Mouse (Mus musculus) kidney, adult 2 months (tissue): ENCODE measurements around the gene Gm47289. TPM values are rescaled to one million over a fixed set of nuclear protein-coding genes. Genes with fewer than 3 reads are reported as not detected.
A peak's percentile ranks its signal among the peaks of the same experiment; 100 is the strongest.

Experiments
- DNase-seq: peaks from one replicate; pipeline ENCODE4 v3.0.0; 2021
- H3K27ac ChIP-seq: fragments of 200-500 bp; 2 replicates; pipeline ENCODE4 v1.5.1; 2012; ENCODE audit warnings: low read depth, low read length, control low read depth, inconsistent platforms; ENCODE audit not compliant: insufficient read depth
- H3K27me3 ChIP-seq: fragments of 200-500 bp; replicated peaks from 2 replicates; pipeline ENCODE4 v1.6.1; 2012; ENCODE audit warnings: mild to moderate bottlenecking, moderate library complexity, low read length, inconsistent platforms; ENCODE audit not compliant: control insufficient read depth, insufficient read depth
- H3K36me3 ChIP-seq: fragments of 200-500 bp; 2 replicates; pipeline ENCODE4 v1.6.1; 2012; ENCODE audit warnings: mild to moderate bottlenecking, moderate library complexity, low read length, inconsistent platforms; ENCODE audit not compliant: control insufficient read depth, insufficient read depth
- H3K4me1 ChIP-seq: fragments of 200-500 bp; 2 replicates; pipeline ENCODE4 v1.6.1; 2011; ENCODE audit warnings: low read length; ENCODE audit not compliant: control insufficient read depth, insufficient read depth
- H3K4me3 ChIP-seq: fragments of 200-500 bp; 2 replicates; pipeline ENCODE4 v1.5.1; 2011; ENCODE audit warnings: mild to moderate bottlenecking, low read depth, low read length, control low read depth; ENCODE audit not compliant: insufficient read depth
- CTCF ChIP-seq: fragments of 200-500 bp; conservative IDR thresholded peaks from 2 replicates; pipeline ENCODE4 v1.5.1; 2011; ENCODE audit warnings: low read depth, mild to moderate bottlenecking, control low read depth, low read length, moderate library complexity, mixed read lengths; ENCODE audit not compliant: insufficient read depth, insufficient read length
- POLR2A ChIP-seq: fragments of 200-500 bp; IDR thresholded peaks from one replicate; pipeline ENCODE4 v1.6.1; 2011; ENCODE audit warnings: low read depth, low read length, control low read depth
- WGBS: fragments of 180-500 bp; shearing (Covaris S2); methylation state at CpG from one replicate; pipeline ENCODE4 v1.1.7; 2018; 5-methylcytosine and 5-hydroxymethylcytosine counted together
- polyA plus RNA-seq: library from polyadenylated mRNA; depleted of rRNA; stranded (reverse); fragments of >200 nt; gene quantifications from 2 replicates; pipeline ENCODE4 v1.2.3, GENCODE M21; 2012; rRNA removed

Gene Gm47289
- 0.03 TPM in 1 of 2 replicates, not detected in the other for polyA plus RNA-seq

- Histone ChIP-seq H3K27ac (no peak within 1 kb of the TSS), H3K4me3 (no peak within 1 kb of the TSS), H3K27me3 (no peaks in the 10 kb centered on the region), H3K4me1 (peaks cover 23% of the 10 kb centered on the region; the same call in 1 of the 2 replicates), H3K36me3 (no peaks in the 10 kb centered on the region)
- no peak for TF ChIP-seq POLR2A
- no peak for TF ChIP-seq CTCF
- DNase-seq, result no peak
- 60% methylated on average over 4 of the region's 4 CpGs for WGBS
Measured at GRCm38 (mm10) chr9:119158861-119159260, at the start of gene Gm47289. TSS of gene Gm47289 (plus strand) at chr9:119159161.

- 70% methylated on average over 12 of the region's 12 CpGs for WGBS
- Histone ChIP-seq H3K4me1 (peaks cover 4% of the 10 kb centered on the region; the same call in 1 of the 2 replicates), H3K4me3 (no peak overlapping the region), H3K36me3 (no peaks in the 10 kb centered on the region), H3K27me3 (no peaks in the 10 kb centered on the region), H3K27ac (no peak overlapping the region)
- no peak for TF ChIP-seq CTCF
- TF ChIP-seq POLR2A, result no peak
- no peak for DNase-seq
Measured at GRCm38 (mm10) chr9:119109685-119110353, 49.1 kb upstream of the Gm47289 start.

- no peak overlapping the region for H3K4me3 ChIP-seq
- WGBS, result 42% methylated on average over 3 of the region's 3 CpGs
- TF ChIP-seq CTCF (no peak), POLR2A (no peak)
- no peaks in the 10 kb centered on the region for H3K27me3 ChIP-seq
- H3K27ac ChIP-seq, result no peak overlapping the region
- DNase-seq, result peak; percentile 28
- H3K4me1 ChIP-seq, result peaks cover 4% of the 10 kb centered on the region; the same call in 1 of the 2 replicates
- H3K36me3 ChIP-seq, result no peaks in the 10 kb centered on the region
Measured at GRCm38 (mm10) chr9:119110640-119111039, 48.3 kb upstream of the Gm47289 start.

GRCm38 (mm10) chr9:119114911-119115310 lies 44.0 kb upstream of the Gm47289 start:
- TF ChIP-seq POLR2A, result no peak
- H3K4me3 ChIP-seq, result no peak overlapping the region
- 89% methylated on average over 17 of the region's 17 CpGs for WGBS
- peaks cover 11% of the 10 kb centered on the region; the same call in 1 of the 2 replicates for H3K4me1 ChIP-seq
- no peaks in the 10 kb centered on the region for H3K36me3 ChIP-seq
- no peak overlapping the region for H3K27ac ChIP-seq
- H3K27me3 ChIP-seq, result no peaks in the 10 kb centered on the region
- DNase-seq, result no peak

- 33% methylated on average over 19 of the region's 19 CpGs for WGBS
- DNase-seq, result peak; percentile 96
- Histone ChIP-seq H3K36me3 (no peaks in the 10 kb centered on the region), H3K27ac (peak overlapping the region; percentile 92), H3K27me3 (no peaks in the 10 kb centered on the region), H3K4me3 (peak overlapping the region; percentile 47), H3K4me1 (peaks cover 7% of the 10 kb centered on the region; the same call in 1 of the 2 replicates)
- peak; percentile 57 for TF ChIP-seq POLR2A
- no peak for TF ChIP-seq CTCF
Measured at GRCm38 (mm10) chr9:119119409-119120167, 39.4 kb upstream of the Gm47289 start.

GRCm38 (mm10) chr9:119120168-119120560 lies 38.8 kb upstream of the Gm47289 start:
- no peaks in the 10 kb centered on the region for H3K27me3 ChIP-seq
- H3K27ac ChIP-seq, result peak overlapping the region; percentile 92
- no peak for DNase-seq
- no peak for TF ChIP-seq CTCF
- TF ChIP-seq POLR2A, result no peak
- peaks cover 7% of the 10 kb centered on the region; the same call in 1 of the 2 replicates for H3K4me1 ChIP-seq
- 38% methylated on average over 3 of the region's 3 CpGs for WGBS
- peak overlapping the region; percentile 7; the same call in 1 of the 2 replicates for H3K4me3 ChIP-seq
- no peaks in the 10 kb centered on the region for H3K36me3 ChIP-seq

- H3K36me3 ChIP-seq, result no peaks in the 10 kb centered on the region
- H3K4me3 ChIP-seq, result no peak overlapping the region
- H3K27ac ChIP-seq, result no peak overlapping the region
- DNase-seq, result no peak
- WGBS, result 80% methylated on average over 18 of the region's 18 CpGs
- H3K4me1 ChIP-seq, result peaks cover 7% of the 10 kb centered on the region; the same call in 1 of the 2 replicates
- TF ChIP-seq CTCF, result no peak
- H3K27me3 ChIP-seq, result no peaks in the 10 kb centered on the region
Measured at GRCm38 (mm10) chr9:119122596-119123369, 36.2 kb upstream of the Gm47289 start.
